In the genomic region with DNA sequence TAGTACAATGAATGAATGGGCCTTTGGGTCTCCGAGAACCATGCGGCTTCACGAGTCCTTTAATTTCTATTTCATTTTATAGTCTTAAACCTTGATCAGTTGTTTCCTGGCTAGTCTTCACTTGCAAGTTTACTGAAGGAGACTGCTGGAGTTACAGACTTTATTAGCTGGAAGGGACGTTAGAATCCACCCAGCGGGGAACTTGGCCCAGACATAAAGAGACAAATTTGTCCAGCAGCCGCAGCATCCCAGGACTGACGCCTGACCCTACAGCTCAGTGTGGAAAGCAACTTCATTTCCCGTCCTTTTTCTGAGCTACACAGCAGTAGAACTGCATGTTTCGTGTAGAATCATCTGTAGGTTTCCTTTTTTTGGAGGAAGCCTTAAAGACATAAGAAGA, we compare ENCODE assay signal across 8 mouse cellular contexts. TPM values are rescaled to one million over a fixed set of nuclear protein-coding genes. Genes with fewer than 3 reads are reported as not detected.
DNase-seq lines count a peak whose midpoint lies in the region; ATAC-seq lines count a peak whose summit lies in the region.
"Had no signal": no experiment of that assay in that cellular context is flagged by ENCODE, and none has a peak within 500 bp of the region (broad histone marks: within the 10 kb centered on the region; RNA-seq: fewer than 3 reads in every experiment).

No protein-coding gene starts in this region.

- H3K4me3 ChIP-seq in limb, embryonic 13.5 days = no peak overlapping the region
- H3K4me3 ChIP-seq in limb, embryonic 10.5 days = no peak overlapping the region
- peak overlapping the region; percentile 83 for H3K4me3 ChIP-seq in hindbrain, embryonic 10.5 days
- peak overlapping the region; percentile 83; the same call in 1 of the 2 replicates for H3K4me3 ChIP-seq in liver, embryonic 15.5 days (replicated peaks)
- peak overlapping the region; percentile 8 for H3K4me3 ChIP-seq in neural tube, embryonic 15.5 days (replicated peaks)

- H3K4me1 ChIP-seq in limb, embryonic 13.5 days = peaks cover 29% of the 10 kb centered on the region
- H3K4me1 ChIP-seq in limb, embryonic 10.5 days = peaks cover 46% of the 10 kb centered on the region
- H3K4me1 ChIP-seq in hindbrain, embryonic 10.5 days (replicated peaks) = peaks cover 86% of the 10 kb centered on the region
- H3K4me1 ChIP-seq in liver, embryonic 15.5 days (replicated peaks) = peaks cover 69% of the 10 kb centered on the region
- H3K4me1 ChIP-seq in neural tube, embryonic 15.5 days = peaks cover 53% of the 10 kb centered on the region

- H3K4me2 ChIP-seq in limb, embryonic 13.5 days (replicated peaks) = peak overlapping the region; percentile 23; the same call in 1 of the 2 replicates
- peak overlapping the region; percentile 85 for H3K4me2 ChIP-seq in liver, embryonic 15.5 days
- peak overlapping the region; percentile 100 for H3K4me2 ChIP-seq in neural tube, embryonic 15.5 days

- H3K36me3 ChIP-seq in limb, embryonic 13.5 days = no peaks in the 10 kb centered on the region
- H3K36me3 ChIP-seq in limb, embryonic 10.5 days = no peaks in the 10 kb centered on the region
- peaks cover 34% of the 10 kb centered on the region for H3K36me3 ChIP-seq in hindbrain, embryonic 10.5 days
- peaks cover 19% of the 10 kb centered on the region for H3K36me3 ChIP-seq in liver, embryonic 15.5 days (replicated peaks)
- no peaks in the 10 kb centered on the region for H3K36me3 ChIP-seq in neural tube, embryonic 15.5 days

- peaks cover 29% of the 10 kb centered on the region for H3K27me3 ChIP-seq in limb, embryonic 13.5 days
- H3K27me3 ChIP-seq in limb, embryonic 10.5 days (ENCODE audit: low read depth, poor library complexity, severe bottlenecking) = peaks cover 9% of the 10 kb centered on the region; the same call in 1 of the 2 replicates
- H3K27me3 ChIP-seq in hindbrain, embryonic 10.5 days (ENCODE audit: insufficient read depth, poor library complexity, severe bottlenecking) = no peaks in the 10 kb centered on the region
- peaks cover 29% of the 10 kb centered on the region for H3K27me3 ChIP-seq in liver, embryonic 15.5 days
- no peaks in the 10 kb centered on the region for H3K27me3 ChIP-seq in neural tube, embryonic 15.5 days (replicated peaks)

- ATAC-seq in limb, embryonic 13.5 days (ENCODE audit: low FRiP score, low read depth) = no peak
- ATAC-seq in liver, embryonic 15.5 days (ENCODE audit: insufficient read depth) = no peak
- ATAC-seq in neural tube, embryonic 15.5 days (ENCODE audit: low FRiP score) = no peak

- WGBS in limb, embryonic 13.5 days = 43% methylated on average over 9 of the region's 9 CpGs
- WGBS in limb, embryonic 10.5 days = 73% methylated on average over 9 of the region's 9 CpGs
- 56% methylated on average over 9 of the region's 9 CpGs for WGBS in hindbrain, embryonic 10.5 days
- 76% methylated on average over 9 of the region's 9 CpGs for whole genome bisulfite sequencing in liver, embryonic 15.5 days (ENCODE audit: insufficient replicate concordance)
- WGBS in neural tube, embryonic 15.5 days = 26% methylated on average over 9 of the region's 9 CpGs

- no peak overlapping the region for H3K9ac ChIP-seq in limb, embryonic 13.5 days
- H3K9ac ChIP-seq in liver, embryonic 15.5 days = 0 out of 2 replicates have a peak overlapping the region, but pooled peaks have one; percentile 83
- H3K9ac ChIP-seq in neural tube, embryonic 15.5 days (replicated peaks) = no peak overlapping the region

- no peaks in the 10 kb centered on the region for H3K9me3 ChIP-seq in limb, embryonic 13.5 days
- no peaks in the 10 kb centered on the region for H3K9me3 ChIP-seq in limb, embryonic 10.5 days (replicated peaks)
- no peaks in the 10 kb centered on the region for H3K9me3 ChIP-seq in hindbrain, embryonic 10.5 days
- H3K9me3 ChIP-seq in liver, embryonic 15.5 days (replicated peaks) = no peaks in the 10 kb centered on the region
- no peaks in the 10 kb centered on the region for H3K9me3 ChIP-seq in neural tube, embryonic 15.5 days (replicated peaks)

- no peak for DNase-seq in limb, embryonic 10.5 days (ENCODE audit: low spot score)
- DNase-seq in hindbrain, embryonic 10.5 days (ENCODE audit: low spot score) = no peak
- DNase-seq in spleen, postnatal 4 days (ENCODE audit: low spot score in 2 of 2) = no peak
- DNase-seq in spleen, postnatal 14 days (ENCODE audit: low spot score in 2 of 2) = no peak
- DNase-seq: cerebellum, postnatal 36 days had no signal

- no peak overlapping the region for H3K27ac ChIP-seq in limb, embryonic 13.5 days
- no peak overlapping the region for H3K27ac ChIP-seq in limb, embryonic 10.5 days
- no peak overlapping the region for H3K27ac ChIP-seq in hindbrain, embryonic 10.5 days
- H3K27ac ChIP-seq in liver, embryonic 15.5 days (replicated peaks) = peak overlapping the region; percentile 84
- no peak overlapping the region for H3K27ac ChIP-seq in neural tube, embryonic 15.5 days (replicated peaks)

RNA-seq across cellular contexts. Expression of a gene that starts 3.2 kb away (rescaled TPM):
- polyA plus RNA-seq in limb, embryonic 13.5 days (2015; fragmentation: Nextera tagmentation; extraction: Ambion mirVana) = 10.2 TPM in 2 replicates
- polyA plus RNA-seq in limb, embryonic 10.5 days (2016; fragmentation: Nextera tagmentation; extraction: Ambion mirVana) = 12.5 and 14.0 TPM in 2 replicates
- 56.7 and 66.0 TPM in 2 replicates for polyA plus RNA-seq in hindbrain, embryonic 10.5 days (2016; fragmentation: Nextera tagmentation; extraction: Ambion mirVana)
- 18.2 and 21.3 TPM in 2 replicates for polyA plus RNA-seq in liver, embryonic 15.5 days (2015; fragmentation: Nextera tagmentation; extraction: Ambion mirVana)
- 22.7 and 22.9 TPM in 2 replicates for polyA plus RNA-seq in neural tube, embryonic 15.5 days (2015; fragmentation: Nextera tagmentation; extraction: Ambion mirVana)

Comparison
In these comparisons a context has a peak if more than half of its experiments do, and no peak if none do; other contexts are left out.
1. H3K4me2 ChIP-seq: peak in every context shown above with its lines; median percentile 100 in neural tube, embryonic 15.5 days; 85 in liver, embryonic 15.5 days; 23 in limb, embryonic 13.5 days.
2. H3K4me3 ChIP-seq: peak in hindbrain, embryonic 10.5 days (single experiment), liver, embryonic 15.5 days (single experiment) and neural tube, embryonic 15.5 days (single experiment); none in limb, embryonic 13.5 days (single experiment) and limb, embryonic 10.5 days (single experiment).